Mouse (Mus musculus): ENCODE results near the gene Nbeal2. TPM values are rescaled to one million over a fixed set of nuclear protein-coding genes. Genes with fewer than 3 reads are reported as not detected.

Nbeal2 gene
- polyA plus RNA-seq, 1 experiment from 2014 or later, result 1.8 TPM

GRCm38 (mm10) chr9:110624361-110625166 lies 29.4 kb downstream of the Nbeal2 start, which contains the start of gene Nradd:
TSS of gene Nradd (minus strand) at chr9:110624452.
- Histone ChIP-seq H3K4me1 (replicated peaks) (peaks cover 13% of the 10 kb centered on the region), H3K4me2 (peak within 1 kb of the TSS; percentile 95), H3K27me3 (no peaks in the 10 kb centered on the region), H3K36me3 (peaks cover 29% of the 10 kb centered on the region; the same call in 1 of the 2 replicates), H3K9ac (peak within 1 kb of the TSS; percentile 74), H3K9me3 (replicated peaks) (no peaks in the 10 kb centered on the region), H3K4me3 (peak within 1 kb of the TSS; percentile 66), H3K27ac (peak within 1 kb of the TSS; percentile 88)
- peak; percentile 92 for ATAC-seq (replicated peaks; ENCODE audit: insufficient number of reproducible peaks, insufficient read depth, low FRiP score, low read depth)
- WGBS, result 4% methylated on average over 41 of the region's 41 CpGs

- WGBS, result 42% methylated on average over 8 of the region's 8 CpGs
- peak overlapping the region; percentile 88 for H3K27ac ChIP-seq
- peaks cover 13% of the 10 kb centered on the region for H3K4me1 ChIP-seq (replicated peaks)
- H3K4me3 ChIP-seq, result peak overlapping the region; percentile 66
- no peaks in the 10 kb centered on the region for H3K27me3 ChIP-seq
- H3K4me2 ChIP-seq, result peak overlapping the region; percentile 95
- H3K36me3 ChIP-seq, result peaks cover 35% of the 10 kb centered on the region
- no peak for ATAC-seq (replicated peaks; ENCODE audit: insufficient number of reproducible peaks, insufficient read depth, low FRiP score, low read depth)
- H3K9ac ChIP-seq, result peak overlapping the region; percentile 74
- H3K9me3 ChIP-seq (replicated peaks), result no peaks in the 10 kb centered on the region
Measured at GRCm38 (mm10) chr9:110623416-110624195, 30.4 kb downstream of the Nbeal2 start.

- no peak for ATAC-seq (replicated peaks; ENCODE audit: insufficient number of reproducible peaks, insufficient read depth, low FRiP score, low read depth)
- Histone ChIP-seq H3K4me2 (no peak overlapping the region), H3K27me3 (no peaks in the 10 kb centered on the region), H3K9me3 (replicated peaks) (no peaks in the 10 kb centered on the region), H3K27ac (no peak overlapping the region), H3K4me1 (replicated peaks) (peaks cover 13% of the 10 kb centered on the region), H3K9ac (no peak overlapping the region), H3K4me3 (no peak overlapping the region), H3K36me3 (peaks cover 39% of the 10 kb centered on the region)
- 82% methylated on average over 12 of the region's 12 CpGs for WGBS
Measured at GRCm38 (mm10) chr9:110622621-110623219, 31.2 kb downstream of the Nbeal2 start.

- Histone ChIP-seq H3K27me3 (no peaks in the 10 kb centered on the region), H3K4me1 (replicated peaks) (peaks cover 13% of the 10 kb centered on the region), H3K27ac (no peak overlapping the region), H3K9ac (no peak overlapping the region), H3K4me2 (no peak overlapping the region), H3K4me3 (no peak overlapping the region), H3K36me3 (peaks cover 40% of the 10 kb centered on the region), H3K9me3 (replicated peaks) (no peaks in the 10 kb centered on the region)
- ATAC-seq (replicated peaks; ENCODE audit: insufficient number of reproducible peaks, insufficient read depth, low FRiP score, low read depth), result no peak
- 90% methylated on average over 7 of the region's 7 CpGs for WGBS
Measured at GRCm38 (mm10) chr9:110620685-110621084, 33.3 kb downstream of the Nbeal2 start.

GRCm38 (mm10) chr9:110620180-110620579 lies 33.8 kb downstream of the Nbeal2 start:
- H3K9me3 ChIP-seq (replicated peaks), result no peaks in the 10 kb centered on the region
- H3K4me3 ChIP-seq, result no peak overlapping the region
- H3K27ac ChIP-seq, result no peak overlapping the region
- H3K27me3 ChIP-seq, result no peaks in the 10 kb centered on the region
- H3K36me3 ChIP-seq, result peaks cover 45% of the 10 kb centered on the region
- H3K9ac ChIP-seq, result no peak overlapping the region
- no peak overlapping the region for H3K4me2 ChIP-seq
- WGBS, result 84% methylated on average over 7 of the region's 7 CpGs
- peaks cover 8% of the 10 kb centered on the region for H3K4me1 ChIP-seq (replicated peaks)
- ATAC-seq (replicated peaks; ENCODE audit: insufficient number of reproducible peaks, insufficient read depth, low FRiP score, low read depth), result no peak

GRCm38 (mm10) chr9:110617081-110617480 lies 36.9 kb downstream of the Nbeal2 start:
- no peak overlapping the region for H3K4me2 ChIP-seq
- peaks cover 55% of the 10 kb centered on the region for H3K36me3 ChIP-seq
- no peak overlapping the region for H3K9ac ChIP-seq
- no peak for ATAC-seq (replicated peaks; ENCODE audit: insufficient number of reproducible peaks, insufficient read depth, low FRiP score, low read depth)
- H3K27ac ChIP-seq, result no peak overlapping the region
- no peaks in the 10 kb centered on the region for H3K4me1 ChIP-seq (replicated peaks)
- H3K4me3 ChIP-seq, result no peak overlapping the region
- WGBS, result 69% methylated on average over 3 of the region's 3 CpGs
- H3K27me3 ChIP-seq, result no peaks in the 10 kb centered on the region
- no peaks in the 10 kb centered on the region for H3K9me3 ChIP-seq (replicated peaks)

- Histone ChIP-seq H3K4me2 (no peak overlapping the region), H3K4me1 (replicated peaks) (no peaks in the 10 kb centered on the region), H3K27me3 (no peaks in the 10 kb centered on the region), H3K9me3 (replicated peaks) (no peaks in the 10 kb centered on the region), H3K9ac (no peak overlapping the region), H3K4me3 (no peak overlapping the region), H3K36me3 (peaks cover 32% of the 10 kb centered on the region), H3K27ac (no peak overlapping the region)
- no peak for ATAC-seq (replicated peaks; ENCODE audit: insufficient number of reproducible peaks, insufficient read depth, low FRiP score, low read depth)
- 86% methylated on average over 3 of the region's 3 CpGs for WGBS
Measured at GRCm38 (mm10) chr9:110611471-110611870, 42.5 kb downstream of the Nbeal2 start.

GRCm38 (mm10) chr9:110583521-110583920 lies 70.4 kb downstream of the Nbeal2 start:
- Histone ChIP-seq H3K9ac (no peak overlapping the region), H3K9me3 (replicated peaks) (no peaks in the 10 kb centered on the region), H3K27me3 (no peaks in the 10 kb centered on the region), H3K27ac (no peak overlapping the region), H3K4me2 (no peak overlapping the region), H3K4me3 (no peak overlapping the region), H3K4me1 (replicated peaks) (peaks cover 4% of the 10 kb centered on the region; the same call in 1 of the 2 replicates), H3K36me3 (peaks cover 9% of the 10 kb centered on the region; the same call in 1 of the 2 replicates)
- no peak for ATAC-seq (replicated peaks; ENCODE audit: insufficient number of reproducible peaks, insufficient read depth, low FRiP score, low read depth)
- WGBS, result 79% methylated on average over 1 of the region's 1 CpGs

- Histone ChIP-seq H3K27me3 (no peaks in the 10 kb centered on the region), H3K9ac (no peak overlapping the region), H3K4me2 (no peak overlapping the region), H3K36me3 (peaks cover 14% of the 10 kb centered on the region), H3K27ac (no peak overlapping the region), H3K9me3 (replicated peaks) (no peaks in the 10 kb centered on the region), H3K4me3 (no peak overlapping the region), H3K4me1 (replicated peaks) (peaks cover 4% of the 10 kb centered on the region; the same call in 1 of the 2 replicates)
- ATAC-seq (replicated peaks; ENCODE audit: insufficient number of reproducible peaks, insufficient read depth, low FRiP score, low read depth), result no peak
- 90% methylated on average over 2 of the region's 2 CpGs for WGBS
Measured at GRCm38 (mm10) chr9:110582161-110582560, 71.8 kb downstream of the Nbeal2 start.

Measured in heart, embryonic 15.5 days (tissue).